Mouse (Mus musculus) E14TG2a.4 (cell line): ENCODE results near the gene Pdcd2.

Experiments
- CTCF ChIP-seq: conservative IDR thresholded peaks from 2 replicates; pipeline ENCODE4 v1.5.1; 2014; ENCODE audit warnings: low read length
- NANOG ChIP-seq: IDR thresholded peaks from 2 replicates; pipeline ENCODE4 v1.6.1; 2014; ENCODE audit warnings: borderline replicate concordance, low read length, mixed read lengths
- POU5F1 ChIP-seq: IDR thresholded peaks from 2 replicates; pipeline ENCODE4 v1.6.1; 2014; ENCODE audit warnings: low read length, borderline replicate concordance

DNA sequence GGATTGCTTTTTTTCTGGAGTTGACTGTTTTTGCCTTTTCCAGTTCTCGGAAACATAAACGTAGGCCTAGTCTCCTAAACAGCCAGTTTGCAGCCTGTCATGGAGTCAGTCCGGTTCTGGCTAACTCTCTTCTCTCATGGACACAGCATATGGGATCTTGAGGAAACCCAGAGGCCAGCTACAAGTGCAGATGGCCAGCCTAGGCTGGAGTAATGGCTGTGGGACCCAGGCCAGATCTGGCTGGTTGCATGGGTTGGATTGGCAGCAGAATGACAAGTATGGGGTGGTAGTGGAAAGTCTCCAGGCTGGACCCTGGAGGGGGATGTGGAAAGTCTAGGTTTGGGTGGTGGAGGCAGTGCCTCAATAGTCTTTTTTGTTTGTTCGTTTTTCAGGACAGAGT lies 13.2 kb upstream of the Pdcd2 start:
- TF ChIP-seq CTCF, result no peak
- TF ChIP-seq NANOG, result no peak
- TF ChIP-seq POU5F1, result no peak
